Mouse (Mus musculus) hindbrain, embryonic 11.5 days (tissue): ENCODE measurements around the gene Smyd3. TPM values are rescaled to one million over a fixed set of nuclear protein-coding genes. Genes with fewer than 3 reads are reported as not detected.
A peak's percentile ranks its signal among the peaks of the same experiment; 100 is the strongest.

Experiments used
- ATAC-seq: fragments of 200-750 bp; cut with Nextera tagmentation; 2 replicates; pipeline ENCODE4 v1.8.0; 2017; ENCODE audit warnings: mild to moderate bottlenecking, moderate TSS enrichment, moderate library complexity; ENCODE audit not compliant: low FRiP score
- DNase-seq: peaks from one replicate; pipeline ENCODE4 v3.0.0-alpha.2; 2015; ENCODE audit warnings: low spot score
- H3K27ac ChIP-seq: fragments of 300-500 bp; sonication (generic); 2 replicates; pipeline ENCODE4 v1.5.1; 2014; ENCODE audit warnings: mild to moderate bottlenecking, low read depth, low read length
- H3K27me3 ChIP-seq: fragments of 300-500 bp; sonication (generic); 2 replicates; pipeline ENCODE4 v1.6.1; 2014; ENCODE audit warnings: mild to moderate bottlenecking, low read length, moderate library complexity, mixed read lengths; ENCODE audit not compliant: control insufficient read depth, insufficient read depth
- H3K36me3 ChIP-seq: fragments of 300-500 bp; sonication (generic); 2 replicates; pipeline ENCODE4 v1.6.1; 2014; ENCODE audit warnings: mild to moderate bottlenecking, low read length, moderate library complexity, mixed read lengths; ENCODE audit not compliant: control insufficient read depth, insufficient read depth
- H3K4me1 ChIP-seq: fragments of 300-500 bp; sonication (generic); replicated peaks from 2 replicates; pipeline ENCODE4 v1.6.1; 2014; ENCODE audit warnings: low read length, mixed read lengths; ENCODE audit not compliant: control insufficient read depth, insufficient read depth
- H3K4me2 ChIP-seq: fragments of 300-500 bp; sonication (generic); replicated peaks from 2 replicates; pipeline ENCODE4 v1.6.1; 2014; ENCODE audit warnings: mild to moderate bottlenecking, low read depth, low read length
- H3K4me3 ChIP-seq: fragments of 300-500 bp; sonication (generic); 2 replicates; pipeline ENCODE4 v1.5.1; 2014; ENCODE audit warnings: low read depth, low read length
- H3K9ac ChIP-seq: fragments of 300-500 bp; sonication (generic); 2 replicates; pipeline ENCODE4 v1.6.1; 2014; ENCODE audit warnings: low read depth, low read length
- H3K9me3 ChIP-seq: fragments of 300-500 bp; sonication (generic); 2 replicates; pipeline ENCODE4 v1.6.1; 2016; ENCODE audit warnings: low read length; ENCODE audit not compliant: control insufficient read depth
- WGBS: fragments of 180-500 bp; shearing (Covaris S2); extraction: QIAGEN DNeasy Blood & Tissue Kit; methylation state at CpG from one replicate; pipeline ENCODE4 v1.1.7; 2014; 5-methylcytosine and 5-hydroxymethylcytosine counted together
- polyA plus RNA-seq: library from polyadenylated mRNA; unstranded; fragments of >200 nt; fragmentation: Nextera tagmentation; extraction: Ambion mirVana; gene quantifications from 2 replicates; pipeline ENCODE4 v1.2.1, GENCODE M21; 2014

The Smyd3 gene
- polyA plus RNA-seq, 1 experiment from 2014 or later = 16.9 TPM

DNA sequence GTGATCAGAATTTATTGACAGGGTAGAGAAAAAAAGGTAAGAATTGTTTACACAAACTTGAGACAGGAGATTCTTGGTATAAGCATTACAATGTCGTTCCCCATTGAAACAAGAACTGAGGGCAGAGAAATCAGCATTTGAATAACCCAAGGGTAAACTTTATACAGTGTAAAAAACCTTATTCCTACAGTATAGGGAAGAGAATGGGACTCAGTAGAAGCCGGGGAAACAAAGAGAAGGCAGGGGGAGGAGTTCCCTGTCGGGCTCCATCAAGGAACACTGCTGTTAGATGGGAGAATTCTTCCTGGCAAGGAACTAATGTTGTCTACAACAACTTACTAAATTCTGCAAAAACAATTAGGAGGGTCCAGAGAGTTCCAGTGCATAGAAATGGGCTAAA is 250.9 kb downstream of the Smyd3 start:
- ATAC-seq (no peak), DNase-seq (no peak)
- no peak overlapping the region for H3K4me3 ChIP-seq
- H3K4me2 ChIP-seq = no peak overlapping the region
- no peaks in the 10 kb centered on the region for H3K4me1 ChIP-seq
- WGBS = 76% methylated on average over 3 of the region's 3 CpGs
- H3K36me3 ChIP-seq = no peaks in the 10 kb centered on the region
- H3K27ac ChIP-seq = no peak overlapping the region
- H3K9ac ChIP-seq = no peak overlapping the region
- no peaks in the 10 kb centered on the region for H3K27me3 ChIP-seq
- no peaks in the 10 kb centered on the region for H3K9me3 ChIP-seq

- no peak overlapping the region for H3K4me3 ChIP-seq
- H3K27ac ChIP-seq = peak overlapping the region; percentile 61; the same call in 1 of the 2 replicates
- 61% methylated on average over 11 of the region's 11 CpGs for WGBS
- no peaks in the 10 kb centered on the region for H3K4me1 ChIP-seq
- ATAC-seq (no peak), DNase-seq (no peak)
- H3K27me3 ChIP-seq = no peaks in the 10 kb centered on the region
- H3K9ac ChIP-seq = no peak overlapping the region; the same call in 1 of the 2 replicates
- no peak overlapping the region for H3K4me2 ChIP-seq
- no peaks in the 10 kb centered on the region for H3K36me3 ChIP-seq
- H3K9me3 ChIP-seq = no peaks in the 10 kb centered on the region
Measured at GRCm38 (mm10) chr1:179261496-179261966, 256.3 kb downstream of the Smyd3 start.

DNA sequence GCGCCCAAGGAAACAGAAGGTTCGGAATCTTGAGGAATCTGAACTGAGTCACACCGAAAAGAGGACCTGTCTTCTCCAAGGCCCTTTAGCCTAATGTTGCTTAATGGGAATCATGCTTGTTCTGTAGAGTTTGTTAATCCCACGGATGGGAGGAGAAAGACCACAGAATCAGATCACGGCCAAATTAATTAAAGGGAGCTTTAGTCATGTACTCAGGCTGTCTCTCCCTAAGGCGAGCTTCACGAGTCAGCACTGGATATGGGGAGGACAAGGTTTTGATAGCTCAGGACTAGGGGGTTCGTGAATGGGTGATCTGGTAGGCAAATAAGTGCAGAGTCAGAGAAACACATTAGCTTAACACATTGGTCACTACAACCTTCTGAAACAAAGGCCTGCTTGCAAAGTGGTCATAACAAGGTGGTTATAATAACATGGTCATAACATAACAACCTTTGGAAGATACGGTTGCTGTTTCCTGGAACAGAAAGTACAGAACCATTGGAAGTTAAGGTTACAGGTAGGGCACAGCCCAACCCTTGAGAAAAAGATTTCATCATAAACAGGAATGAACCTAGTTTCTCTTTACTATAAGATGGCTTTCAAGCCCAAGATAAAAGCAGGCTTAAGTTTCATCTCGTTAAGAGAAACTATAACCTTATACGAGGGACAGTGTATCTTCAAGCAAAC is 261.9 kb downstream of the Smyd3 start:
- Histone ChIP-seq H3K9ac (no peak overlapping the region), H3K4me2 (no peak overlapping the region), H3K4me1 (no peaks in the 10 kb centered on the region), H3K27ac (no peak overlapping the region), H3K4me3 (no peak overlapping the region), H3K9me3 (no peaks in the 10 kb centered on the region), H3K27me3 (no peaks in the 10 kb centered on the region), H3K36me3 (no peaks in the 10 kb centered on the region)
- 91% methylated on average over 11 of the region's 11 CpGs for WGBS
- ATAC-seq = no peak
- DNase-seq = no peak

DNA sequence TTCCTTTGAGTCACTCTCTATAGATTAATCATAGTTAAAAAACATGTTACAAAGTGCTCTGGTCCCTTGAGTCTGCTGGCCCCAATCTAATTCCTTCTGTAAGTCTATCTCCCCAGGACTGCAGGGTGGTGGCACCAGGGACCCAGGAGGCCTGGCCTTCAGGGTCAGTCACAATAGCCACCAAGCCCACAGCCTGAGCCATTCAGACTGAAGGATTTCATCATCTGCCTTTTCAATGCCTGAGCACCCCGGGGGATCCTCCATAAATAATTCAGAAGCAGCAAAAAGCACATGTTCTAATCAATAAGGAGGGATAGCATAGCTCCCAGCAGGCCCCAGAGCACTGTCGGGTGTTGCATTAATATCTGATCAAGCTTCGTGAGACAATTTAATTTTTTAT is 263.3 kb downstream of the Smyd3 start:
- H3K36me3 ChIP-seq = no peaks in the 10 kb centered on the region
- ATAC-seq (peak; percentile 84), DNase-seq (peak; percentile 68)
- H3K4me1 ChIP-seq = no peaks in the 10 kb centered on the region; the same call in 1 of the 2 replicates
- no peak overlapping the region for H3K4me3 ChIP-seq
- 24% methylated on average over 3 of the region's 3 CpGs for WGBS
- H3K9ac ChIP-seq = no peak overlapping the region
- no peaks in the 10 kb centered on the region for H3K9me3 ChIP-seq
- H3K27ac ChIP-seq = no peak overlapping the region
- no peak overlapping the region for H3K4me2 ChIP-seq
- no peaks in the 10 kb centered on the region for H3K27me3 ChIP-seq

GRCm38 (mm10) chr1:179252611-179253010 is 265.2 kb downstream of the Smyd3 start:
- no peaks in the 10 kb centered on the region for H3K9me3 ChIP-seq
- no peak for DNase-seq
- no peak overlapping the region for H3K4me3 ChIP-seq
- no peak overlapping the region for H3K4me2 ChIP-seq
- H3K36me3 ChIP-seq = no peaks in the 10 kb centered on the region
- WGBS = 74% methylated on average over 4 of the region's 4 CpGs
- no peaks in the 10 kb centered on the region for H3K27me3 ChIP-seq
- no peak overlapping the region for H3K27ac ChIP-seq
- no peaks in the 10 kb centered on the region; the same call in 1 of the 2 replicates for H3K4me1 ChIP-seq
- no peak overlapping the region for H3K9ac ChIP-seq
- no peak for ATAC-seq

DNA sequence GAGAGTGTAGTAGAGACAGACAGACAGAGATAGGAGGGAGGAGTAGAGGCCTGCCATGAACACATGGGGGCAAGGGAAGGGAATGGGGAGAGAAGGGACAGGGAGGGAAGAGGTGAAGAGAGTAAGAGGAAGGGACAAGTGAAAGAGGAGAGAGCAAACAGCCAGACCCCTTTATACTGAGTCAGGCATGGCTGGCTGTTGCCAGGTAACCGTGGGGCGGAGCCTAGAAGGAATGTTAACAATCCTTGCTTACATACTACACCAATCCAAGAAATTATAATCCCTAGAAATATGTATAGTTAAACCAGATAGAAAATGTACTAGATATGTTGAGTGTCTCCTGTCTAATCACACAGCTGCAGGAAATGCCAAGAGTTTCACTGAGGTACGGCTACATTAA is 267.5 kb downstream of the Smyd3 start:
- Histone ChIP-seq H3K4me1 (no peaks in the 10 kb centered on the region; the same call in 1 of the 2 replicates), H3K4me3 (no peak overlapping the region), H3K27me3 (no peaks in the 10 kb centered on the region), H3K4me2 (no peak overlapping the region), H3K9me3 (no peaks in the 10 kb centered on the region), H3K9ac (no peak overlapping the region), H3K36me3 (no peaks in the 10 kb centered on the region), H3K27ac (no peak overlapping the region)
- no peak for ATAC-seq
- peak; percentile 27 for DNase-seq
- 86% methylated on average over 3 of the region's 3 CpGs for WGBS

GRCm38 (mm10) chr1:179243554-179243953 is 274.3 kb downstream of the Smyd3 start:
- 86% methylated on average over 8 of the region's 8 CpGs for WGBS
- no peaks in the 10 kb centered on the region for H3K9me3 ChIP-seq
- no peak overlapping the region for H3K9ac ChIP-seq
- no peaks in the 10 kb centered on the region for H3K36me3 ChIP-seq
- ATAC-seq (no peak), DNase-seq (no peak)
- no peak overlapping the region for H3K4me2 ChIP-seq
- no peaks in the 10 kb centered on the region for H3K27me3 ChIP-seq
- no peaks in the 10 kb centered on the region for H3K4me1 ChIP-seq
- no peak overlapping the region for H3K4me3 ChIP-seq
- no peak overlapping the region for H3K27ac ChIP-seq

DNA sequence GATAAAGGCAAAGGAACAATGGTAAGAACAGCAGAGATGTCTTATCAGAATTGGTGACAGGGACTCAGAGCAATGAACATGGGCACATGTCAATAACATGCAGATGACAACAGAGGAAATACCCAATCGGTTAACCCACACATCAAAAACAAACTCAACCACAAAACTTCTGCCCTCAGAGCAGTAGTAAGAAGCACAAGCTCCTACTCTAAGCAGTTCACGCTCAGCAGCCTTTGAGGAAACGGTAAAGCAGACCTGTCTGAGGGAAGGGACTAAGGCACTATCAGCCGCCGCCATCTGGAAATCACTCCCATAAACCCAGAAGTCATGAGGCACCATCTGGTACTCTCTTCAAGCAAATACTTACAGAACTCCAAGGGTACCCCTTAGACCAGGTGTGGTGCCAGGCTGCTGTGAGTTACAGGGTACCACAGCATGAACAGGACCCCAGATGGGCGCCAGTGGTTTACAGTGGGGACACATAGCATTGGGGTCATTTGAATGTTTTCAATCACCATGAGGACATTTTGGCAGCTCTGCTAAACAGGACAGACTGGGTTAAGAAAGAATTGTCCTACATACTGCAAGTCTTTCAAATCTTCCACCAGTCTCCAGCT is 277.1 kb downstream of the Smyd3 start:
- WGBS = 83% methylated on average over 6 of the region's 6 CpGs

DNA sequence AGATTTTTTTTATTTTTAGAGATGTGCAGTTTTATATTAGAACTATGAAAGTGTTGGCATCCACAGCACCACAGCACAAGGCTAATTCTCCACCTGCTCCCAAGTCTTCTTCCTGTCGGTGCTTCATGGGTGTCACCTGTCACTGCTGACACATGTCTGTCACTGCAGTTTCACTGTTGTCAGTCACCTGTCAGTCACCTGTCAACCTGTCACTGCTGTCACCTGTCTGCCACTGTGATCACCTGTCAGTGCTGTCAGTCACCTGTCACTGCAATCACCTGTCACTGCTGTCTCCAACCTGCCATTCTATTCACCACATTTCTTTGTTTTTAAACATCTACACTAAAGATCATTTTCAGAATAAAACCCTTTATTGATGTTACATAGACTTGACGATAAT is 279.2 kb downstream of the Smyd3 start:
- Histone ChIP-seq H3K4me1 (no peaks in the 10 kb centered on the region), H3K27ac (no peak overlapping the region), H3K36me3 (no peaks in the 10 kb centered on the region), H3K4me3 (no peak overlapping the region), H3K9ac (no peak overlapping the region), H3K4me2 (no peak overlapping the region), H3K9me3 (no peaks in the 10 kb centered on the region), H3K27me3 (no peaks in the 10 kb centered on the region)
- ATAC-seq = no peak
- WGBS = 92% methylated on average over 2 of the region's 2 CpGs
- no peak for DNase-seq

More for the DNA sequence above, 277.1 kb downstream of the Smyd3 start:
- DNase-seq (no peak), ATAC-seq (no peak)
- no peak overlapping the region for H3K4me3 ChIP-seq
- H3K9me3 ChIP-seq = no peaks in the 10 kb centered on the region
- no peaks in the 10 kb centered on the region for H3K4me1 ChIP-seq
- H3K27me3 ChIP-seq = no peaks in the 10 kb centered on the region
- no peak overlapping the region for H3K27ac ChIP-seq
- no peak overlapping the region for H3K4me2 ChIP-seq
- no peak overlapping the region for H3K9ac ChIP-seq
- no peaks in the 10 kb centered on the region for H3K36me3 ChIP-seq
